In the genomic region with DNA sequence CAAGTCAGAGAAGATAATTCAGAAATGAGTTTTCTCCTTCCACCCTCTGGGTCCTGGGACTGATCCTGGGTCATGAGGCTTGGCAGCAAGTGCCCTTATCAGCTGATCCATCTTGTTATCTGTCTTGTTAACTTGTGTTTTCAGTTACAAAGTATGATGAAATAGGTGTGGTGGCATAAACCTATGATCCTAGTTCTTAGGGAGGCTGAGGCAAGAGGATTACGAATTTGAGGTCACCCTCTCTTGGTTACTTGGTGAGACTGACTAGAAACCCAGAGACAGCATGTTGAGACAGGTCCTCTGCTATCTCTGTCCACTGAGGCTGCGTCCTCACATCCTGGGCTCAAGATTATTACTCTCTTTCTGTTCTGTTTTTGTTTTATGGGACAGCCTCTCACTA, we compare ENCODE assay signal across 29 mouse cellular contexts. TPM values are rescaled to one million over a fixed set of nuclear protein-coding genes. Genes with fewer than 3 reads are reported as not detected.
DNase-seq lines count a peak whose midpoint lies in the region; ATAC-seq and TF ChIP-seq lines count a peak whose summit lies in the region.
"Had no signal": no experiment of that assay in that cellular context is flagged by ENCODE, and none has a peak within 500 bp of the region (broad histone marks: within the 10 kb centered on the region; RNA-seq: fewer than 3 reads in every experiment).

No protein-coding gene starts in this region.

- no peaks in the 10 kb centered on the region for H3K79me2 ChIP-seq in liver, adult 2 months (ENCODE audit: control insufficient read depth, insufficient read depth, low read length)

- WGBS in liver, adult 2 months: 75% methylated on average over 2 of the region's 2 CpGs
- WGBS in liver, postnatal 0 days (ENCODE audit: insufficient replicate concordance): 80% methylated on average over 2 of the region's 2 CpGs

- no peak for TF ChIP-seq EP300 in liver, postnatal 0 days (IDR thresholded peaks at IDR 0.05; ENCODE audit: low read depth)

- H3K4me2 ChIP-seq in liver, postnatal 0 days (ENCODE audit: low read depth, low read length): no peak overlapping the region
- H3K4me2 ChIP-seq: embryonic facial prominence, embryonic 12.5 days; embryonic facial prominence, embryonic 15.5 days; forebrain, embryonic 12.5 days; forebrain, embryonic 15.5 days; heart, embryonic 13.5 days; hindbrain, embryonic 14.5 days had no signal

- DNase-seq in liver, adult 2 months (ENCODE audit: extremely low read depth, low read depth, low spot score): peak; percentile 40
- no peak for DNase-seq in liver, postnatal 0 days
- DNase-seq in kidney, postnatal 4 days: no peak
- no peak for DNase-seq in frontal cortex, postnatal 14 days (ENCODE audit: low spot score in 2 of 2)
- DNase-seq: adrenal gland, postnatal 10 days; B cell, adult 2 months; cerebellum, adult 11 months; cerebellum, adult 2 months; cerebellum, adult 9-11 months; cerebellum, postnatal 25 days; gastrocnemius, adult 2 months; gastrocnemius, postnatal 14 days; heart, adult 2 months; heart, postnatal 14 days; heart, postnatal 4 days had no signal

- no peak overlapping the region for H3K9ac ChIP-seq in liver, adult 2 months (ENCODE audit: low read depth, low read length)
- no peak overlapping the region for H3K9ac ChIP-seq in liver, postnatal 0 days (replicated peaks)
- H3K9ac ChIP-seq: embryonic facial prominence, embryonic 12.5 days; embryonic facial prominence, embryonic 15.5 days; forebrain, embryonic 12.5 days; forebrain, embryonic 15.5 days; heart, embryonic 13.5 days; hindbrain, embryonic 14.5 days had no signal

- no peaks in the 10 kb centered on the region for H3K9me3 ChIP-seq in liver, postnatal 0 days (ENCODE audit: low read length)
- H3K9me3 ChIP-seq: embryonic facial prominence, embryonic 12.5 days; embryonic facial prominence, embryonic 15.5 days; forebrain, embryonic 12.5 days; forebrain, embryonic 15.5 days; G1E; heart, embryonic 10.5 days; heart, embryonic 13.5 days had no signal

- H3K27ac ChIP-seq in liver, adult 2 months (replicated peaks; ENCODE audit: insufficient read depth, low read depth, low read length): no peak overlapping the region
- H3K27ac ChIP-seq in liver, postnatal 0 days (ENCODE audit: low read depth): no peak overlapping the region
- H3K27ac ChIP-seq: embryonic facial prominence, embryonic 12.5 days; embryonic facial prominence, embryonic 15.5 days; forebrain, embryonic 12.5 days; forebrain, embryonic 15.5 days; gastrocnemius, adult 2 months; heart, adult 2 months; heart, embryonic 10.5 days; heart, embryonic 13.5 days; hindbrain, embryonic 14.5 days; hindbrain, postnatal 0 days had no signal

- ATAC-seq in liver, postnatal 0 days: no peak
- ATAC-seq in granulocyte monocyte progenitor cell, adult 5-6 weeks (replicated peaks; ENCODE audit: poor library complexity, severe bottlenecking): peak; percentile 52; the same call in 1 of the 2 replicates
- ATAC-seq in megakaryocyte-erythroid progenitor cell, adult 5-6 weeks (replicated peaks; ENCODE audit: low FRiP score, low TSS enrichment, poor library complexity, severe bottlenecking): 0 out of 2 replicates have a peak, but pooled peaks have one; percentile 22
- ATAC-seq: forebrain, embryonic 15.5 days; hindbrain, postnatal 0 days; inflammation-experienced regulatory T-cells, adult 6 months; intestine, embryonic 16.5 days had no signal

- TF ChIP-seq CTCF in liver, adult 2 months (IDR thresholded peaks at IDR 0.05; ENCODE audit: low read depth, low read length): no peak
- TF ChIP-seq CTCF in liver, postnatal 0 days (IDR thresholded peaks at IDR 0.05; ENCODE audit: low read depth): no peak

- peaks cover 16% of the 10 kb centered on the region; the same call in 1 of the 2 replicates for H3K36me3 ChIP-seq in liver, adult 2 months (ENCODE audit: control insufficient read depth, insufficient read depth, low read length)
- H3K36me3 ChIP-seq in liver, postnatal 0 days (replicated peaks; ENCODE audit: insufficient read depth, low read length): peaks cover 12% of the 10 kb centered on the region; the same call in 1 of the 2 replicates
- H3K36me3 ChIP-seq: G1E had no signal

- H3K4me3 ChIP-seq in liver, adult 2 months (ENCODE audit: insufficient read depth, low read depth, low read length): no peak overlapping the region
- no peak overlapping the region for H3K4me3 ChIP-seq in liver, postnatal 0 days (ENCODE audit: low read depth, low read length)
- H3K4me3 ChIP-seq: embryonic facial prominence, embryonic 12.5 days; embryonic facial prominence, embryonic 15.5 days; forebrain, embryonic 12.5 days; forebrain, embryonic 15.5 days; gastrocnemius, adult 2 months; heart, adult 2 months; heart, embryonic 10.5 days; heart, embryonic 13.5 days had no signal

- H3K27me3 ChIP-seq in liver, adult 2 months (ENCODE audit: control insufficient read depth, insufficient read depth, low read length): no peaks in the 10 kb centered on the region
- no peaks in the 10 kb centered on the region for H3K27me3 ChIP-seq in liver, postnatal 0 days (ENCODE audit: insufficient read depth, low read length)
- H3K27me3 ChIP-seq: CH12.LX; embryonic facial prominence, embryonic 12.5 days; embryonic facial prominence, embryonic 15.5 days; forebrain, embryonic 12.5 days; forebrain, embryonic 15.5 days; heart, embryonic 13.5 days had no signal

- TF ChIP-seq POLR2A in liver, adult 2 months (IDR thresholded peaks at IDR 0.05; ENCODE audit: extremely low read depth, insufficient read depth, low read length): no peak

- H3K4me1 ChIP-seq in liver, adult 2 months (ENCODE audit: control insufficient read depth, insufficient read depth, low read length): no peaks in the 10 kb centered on the region
- no peaks in the 10 kb centered on the region for H3K4me1 ChIP-seq in liver, postnatal 0 days (ENCODE audit: insufficient read depth)
- H3K4me1 ChIP-seq: embryonic facial prominence, embryonic 12.5 days; embryonic facial prominence, embryonic 15.5 days; forebrain, embryonic 12.5 days; forebrain, embryonic 15.5 days; heart, embryonic 10.5 days; heart, embryonic 13.5 days had no signal

RNA-seq across cellular contexts. Expression of a gene that starts 37.6 kb away (rescaled TPM):
- 25.6 and 28.8 TPM in 2 replicates for total RNA-seq in liver, adult 2 months (2014; rRNA removed)
- 13.8 and 25.0 TPM in 2 replicates for polyA plus RNA-seq in liver, adult 2 months (2012; rRNA removed)
- polyA plus RNA-seq in liver, postnatal 0 days (2015; fragmentation: Nextera tagmentation; extraction: Ambion mirVana): 6.6 and 8.0 TPM in 2 replicates
- total RNA-seq in granulocyte monocyte progenitor cell, adult 5-6 weeks (2014; fragmentation: Nextera tagmentation): 81.0 and 103 TPM in 2 replicates
- 94.7 and 102 TPM in 2 replicates for total RNA-seq in granulocyte monocyte progenitor cell, adult 5-6 weeks (2017)
- total RNA-seq in megakaryocyte-erythroid progenitor cell, adult 5-6 weeks (2014; fragmentation: Nextera tagmentation): 104 and 186 TPM in 2 replicates
- total RNA-seq in megakaryocyte-erythroid progenitor cell, adult 5-6 weeks (2017): 124 and 130 TPM in 2 replicates
